Mouse (Mus musculus) lung, postnatal 0 days (tissue): ENCODE measurements around the gene Mroh8.

Source experiments
- CTCF ChIP-seq: IDR thresholded peaks from 2 replicates; pipeline ENCODE4 v1.5.1; 2016; ENCODE audit warnings: antibody characterized with exemption, mild to moderate bottlenecking
- EP300 ChIP-seq: IDR thresholded peaks from 2 replicates; pipeline ENCODE4 v1.6.1; 2016; ENCODE audit warnings: antibody characterized with exemption, mild to moderate bottlenecking, control low read depth

DNA sequence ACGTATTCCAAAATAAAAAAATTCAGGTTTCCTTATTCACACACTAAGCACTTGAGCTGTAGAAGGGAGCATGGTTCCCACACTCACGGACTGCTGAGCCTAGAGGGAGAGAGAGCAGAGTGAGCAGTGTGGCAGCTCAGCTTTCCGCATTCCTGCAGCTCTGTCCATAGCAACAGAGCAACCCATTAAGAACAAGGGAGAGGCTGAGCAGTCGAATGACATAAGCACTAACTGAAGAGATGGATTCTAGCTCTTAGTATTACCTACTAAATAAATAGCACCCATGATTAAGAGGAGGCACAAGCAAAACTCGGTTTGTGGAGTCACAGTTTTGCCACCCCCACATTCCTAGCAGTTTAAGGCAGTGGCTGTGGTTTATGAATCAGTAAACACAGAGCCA, 109.2 kb downstream of the Mroh8 start:
- TF ChIP-seq CTCF (0 out of 2 replicates have a peak, but pooled peaks have one; percentile 6), EP300 (peak; percentile 82)
